Mouse (Mus musculus) G1E (cell line): ENCODE measurements around the gene Adcy9.

Experiments used
- CTCF ChIP-seq: IDR thresholded peaks from 2 replicates; pipeline ENCODE4 v1.5.1; 2012; ENCODE audit warnings: low read depth, low read length, inconsistent platforms, mixed read lengths
- GATA2 ChIP-seq: IDR thresholded peaks from 2 replicates; pipeline ENCODE4 v1.6.1; 2012; ENCODE audit warnings: low read depth, low read length, inconsistent platforms, borderline replicate concordance
- TAL1 ChIP-seq: conservative IDR thresholded peaks from 2 replicates; pipeline ENCODE4 v1.6.1; 2012; ENCODE audit warnings: low read depth, low read length, inconsistent platforms, mixed read lengths

DNA sequence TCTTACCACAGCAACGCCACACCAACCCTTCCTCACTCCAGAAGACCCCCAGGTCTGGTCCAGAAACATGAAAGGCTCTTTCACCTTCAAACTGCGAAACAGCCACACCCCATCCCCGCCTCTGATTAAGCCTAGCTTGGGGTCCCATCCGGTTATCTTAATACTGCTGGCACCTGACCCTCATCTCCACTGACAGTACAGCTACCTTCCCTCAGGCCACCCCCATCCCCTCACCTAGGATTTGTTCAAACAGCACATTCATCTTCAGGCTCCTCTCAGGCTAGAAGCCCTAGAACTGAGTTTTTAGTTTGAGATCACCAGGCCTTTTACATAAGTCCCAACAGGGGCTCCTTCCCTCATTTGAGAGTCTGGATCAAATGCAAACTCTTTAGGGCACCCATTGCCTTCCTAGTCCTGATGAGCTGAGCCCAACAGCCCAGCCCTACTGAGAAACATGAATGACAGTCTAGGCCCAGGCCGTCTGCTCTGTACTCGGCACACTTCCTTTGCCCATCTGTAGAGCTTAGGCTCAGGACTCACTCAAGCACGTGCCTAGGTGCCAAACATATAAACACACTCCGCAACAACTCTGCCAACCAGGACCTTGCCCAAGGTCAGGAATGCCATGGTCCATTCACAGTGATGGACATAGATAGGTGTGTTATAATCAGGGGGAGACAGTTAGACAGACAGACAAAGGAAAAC, 5.3 kb downstream of the Adcy9 start:
- TF ChIP-seq CTCF: no peak
- TF ChIP-seq GATA2: no peak
- TF ChIP-seq TAL1: no peak
